Mouse (Mus musculus) heart, adult 2 months (tissue): ENCODE measurements around the gene Des.

Source experiments
- CTCF ChIP-seq: fragments of 200-600 bp; IDR thresholded peaks from 2 replicates; pipeline ENCODE4 v1.8.1; 2022; ENCODE audit warnings: antibody characterized with exemption, mild to moderate bottlenecking, moderate library complexity
- EP300 ChIP-seq: fragments of 200-500 bp; IDR thresholded peaks from 2 replicates; pipeline ENCODE4 v1.6.1; 2011; ENCODE audit warnings: low read depth, low read length, control low read depth; ENCODE audit not compliant: insufficient read depth
- POLR2A ChIP-seq: fragments of 200-500 bp; IDR thresholded peaks from 2 replicates; pipeline ENCODE4 v1.6.1; 2011; ENCODE audit warnings: mild to moderate bottlenecking, low read depth, low read length, control low read depth; ENCODE audit not compliant: insufficient read depth

DNA sequence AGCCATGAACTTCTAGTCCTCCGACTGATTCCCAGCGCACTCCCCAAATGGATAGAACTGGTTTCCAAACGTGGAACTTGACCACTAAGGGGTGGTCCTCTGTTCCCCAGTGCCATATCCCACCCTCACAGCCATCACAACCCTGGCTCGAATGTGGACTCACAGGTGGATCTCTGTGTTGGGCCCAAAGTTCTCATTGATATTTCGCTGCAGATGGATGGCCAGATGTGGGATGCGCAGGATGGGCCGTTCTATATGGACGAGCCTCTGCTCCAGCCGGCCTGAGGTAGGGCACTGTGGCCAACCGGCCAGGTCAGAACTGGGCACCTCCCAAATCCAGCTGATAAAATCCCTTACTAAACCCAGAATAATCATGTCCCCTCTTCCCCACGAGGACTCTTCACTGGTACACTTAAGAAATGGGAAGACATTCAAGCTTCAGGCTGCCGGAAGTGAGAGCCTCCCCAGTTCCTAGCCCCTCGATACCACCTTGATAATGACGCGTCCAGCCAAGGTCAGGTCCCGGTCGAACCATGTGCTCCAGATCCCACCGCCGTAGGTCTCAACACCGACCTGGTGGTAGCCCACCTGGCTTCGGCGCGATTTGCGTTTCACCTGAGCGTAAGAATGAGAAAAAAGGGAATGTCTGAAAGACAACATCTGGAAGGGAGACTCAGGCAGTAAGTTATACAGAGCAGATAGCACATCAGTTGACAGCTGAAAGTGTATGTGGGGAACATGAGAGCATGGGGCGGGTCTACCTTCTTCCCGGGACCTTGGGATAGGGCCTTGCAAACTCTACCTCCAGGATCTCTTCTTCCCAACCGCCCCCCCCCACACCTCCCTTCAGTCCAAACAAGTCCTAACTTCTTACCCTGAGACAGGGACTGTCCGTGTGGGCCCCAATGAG is 44.4 kb upstream of the Des start:
- TF ChIP-seq POLR2A = no peak
- no peak for TF ChIP-seq CTCF
- no peak for TF ChIP-seq EP300
